Mouse (Mus musculus) liver, adult 2 months (tissue): ENCODE data around the gene Stt3b.

Experiments
- CTCF ChIP-seq: fragments of 200-500 bp; IDR thresholded peaks from 2 replicates; pipeline ENCODE4 v1.5.1; 2011; ENCODE audit warnings: low read depth, low read length, control low read depth
- POLR2A ChIP-seq: fragments of 200-500 bp; IDR thresholded peaks from 2 replicates; pipeline ENCODE4 v1.6.1; 2011; ENCODE audit warnings: low read length, control low read depth; ENCODE audit not compliant: insufficient read depth; ENCODE audit errors: extremely low read depth

DNA sequence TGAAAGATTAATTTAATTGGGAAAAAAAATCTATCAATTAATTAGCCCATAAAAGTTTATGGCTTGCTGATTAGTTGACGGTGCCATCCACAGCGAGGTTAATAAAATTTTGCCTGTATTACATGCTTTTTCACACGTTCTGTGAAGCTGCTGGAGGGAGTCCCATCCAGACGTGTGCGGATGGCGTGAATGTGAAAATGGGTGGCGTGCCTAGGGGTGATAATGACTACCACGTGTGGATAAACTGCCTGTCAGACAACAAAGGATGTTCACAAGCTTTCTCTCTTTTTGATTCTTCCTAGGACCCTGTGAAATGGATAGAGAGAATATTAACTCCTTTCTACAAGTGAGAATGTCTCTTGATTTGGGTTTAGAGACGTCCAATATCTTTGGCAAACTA, 31.4 kb upstream of the Stt3b start:
- TF ChIP-seq POLR2A = no peak
- TF ChIP-seq CTCF = no peak
